Mouse (Mus musculus) forebrain, embryonic 13.5 days (tissue): ENCODE measurements around the gene Timm22. TPM values are rescaled to one million over a fixed set of nuclear protein-coding genes. Genes with fewer than 3 reads are reported as not detected.

Source experiments
- ATAC-seq: fragments of 200-750 bp; cut with Nextera tagmentation; 2 replicates; pipeline ENCODE4 v1.8.0; 2017
- H3K27ac ChIP-seq: fragments of 300-500 bp; sonication (generic); 2 replicates; pipeline ENCODE4 v1.5.1; 2015; ENCODE audit warnings: inconsistent platforms, mild to moderate bottlenecking, moderate library complexity
- H3K27me3 ChIP-seq: fragments of 300-500 bp; sonication (generic); 2 replicates; pipeline ENCODE4 v1.6.1; 2015; ENCODE audit warnings: mild to moderate bottlenecking, inconsistent platforms
- H3K36me3 ChIP-seq: fragments of 300-500 bp; sonication (generic); 2 replicates; pipeline ENCODE4 v1.6.1; 2015; ENCODE audit warnings: mild to moderate bottlenecking, inconsistent platforms; ENCODE audit not compliant: poor library complexity, severe bottlenecking
- H3K4me1 ChIP-seq: fragments of 300-500 bp; sonication (generic); 2 replicates; pipeline ENCODE4 v1.6.1; 2015; ENCODE audit warnings: inconsistent platforms
- H3K4me2 ChIP-seq: fragments of 300-500 bp; sonication (generic); 2 replicates; pipeline ENCODE4 v1.6.1; 2015; ENCODE audit warnings: inconsistent platforms, mild to moderate bottlenecking, moderate library complexity
- H3K4me3 ChIP-seq: fragments of 300-500 bp; sonication (generic); 2 replicates; pipeline ENCODE4 v1.5.1; 2015; ENCODE audit warnings: mild to moderate bottlenecking, inconsistent platforms
- H3K9ac ChIP-seq: fragments of 300-500 bp; sonication (generic); 2 replicates; pipeline ENCODE4 v1.6.1; 2015; ENCODE audit warnings: mild to moderate bottlenecking, inconsistent platforms
- H3K9me3 ChIP-seq: fragments of 300-500 bp; sonication (generic); replicated peaks from 2 replicates; pipeline ENCODE4 v1.6.1; 2016; ENCODE audit warnings: inconsistent platforms
- WGBS: fragments of 180-500 bp; shearing (Covaris S2); methylation state at CpG from one replicate; pipeline ENCODE4 v1.1.7; 2015; 5-methylcytosine and 5-hydroxymethylcytosine counted together
- polyA plus RNA-seq: library from polyadenylated mRNA; unstranded; fragments of >200 nt; fragmentation: Nextera tagmentation; extraction: Ambion mirVana; gene quantifications from 2 replicates; pipeline ENCODE4 v1.2.1, GENCODE M21; 2015

The Timm22 gene
- polyA plus RNA-seq, 1 experiment from 2014 or later: 104 TPM

- peak overlapping the region; percentile 25 for H3K27ac ChIP-seq
- H3K36me3 ChIP-seq: no peaks in the 10 kb centered on the region
- 75% methylated on average over 17 of the region's 17 CpGs for WGBS
Measured at GRCm38 (mm10) chr11:76374491-76375185, 32.1 kb upstream of the Timm22 start.

DNA sequence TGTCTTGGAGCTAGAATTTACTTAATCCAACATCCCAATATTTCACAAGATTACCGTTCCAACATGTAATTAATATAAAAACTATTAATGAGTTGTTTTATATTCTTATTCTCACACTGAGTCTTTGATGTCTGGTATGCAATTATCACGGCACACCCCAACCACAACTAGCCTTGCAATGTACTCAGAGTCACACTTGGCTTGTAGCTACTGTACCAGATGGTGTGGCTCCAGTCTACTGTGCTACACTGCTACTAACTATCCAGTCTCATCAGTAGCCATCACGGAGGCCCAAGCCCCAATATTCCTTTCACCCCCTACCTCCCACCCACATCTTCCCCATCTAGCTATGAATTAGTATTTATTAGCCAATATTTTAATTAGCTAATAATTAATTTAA lies 30.3 kb upstream of the Timm22 start:
- Histone ChIP-seq H3K27me3 (no peaks in the 10 kb centered on the region), H3K4me2 (no peak overlapping the region), H3K4me3 (no peak overlapping the region), H3K9ac (no peak overlapping the region), H3K27ac (no peak overlapping the region), H3K9me3 (no peaks in the 10 kb centered on the region), H3K36me3 (no peaks in the 10 kb centered on the region), H3K4me1 (peaks cover 35% of the 10 kb centered on the region)
- ATAC-seq: no peak
- WGBS: 77% methylated on average over 3 of the region's 3 CpGs

More at GRCm38 (mm10) chr11:76374491-76375185, 32.1 kb upstream of the Timm22 start:
- ATAC-seq: no peak
- H3K4me3 ChIP-seq: no peak overlapping the region
- H3K4me1 ChIP-seq: peaks cover 27% of the 10 kb centered on the region
- H3K9ac ChIP-seq: peak overlapping the region; percentile 30; the same call in 1 of the 2 replicates
- no peaks in the 10 kb centered on the region for H3K9me3 ChIP-seq
- no peak overlapping the region for H3K4me2 ChIP-seq
- H3K27me3 ChIP-seq: no peaks in the 10 kb centered on the region

DNA sequence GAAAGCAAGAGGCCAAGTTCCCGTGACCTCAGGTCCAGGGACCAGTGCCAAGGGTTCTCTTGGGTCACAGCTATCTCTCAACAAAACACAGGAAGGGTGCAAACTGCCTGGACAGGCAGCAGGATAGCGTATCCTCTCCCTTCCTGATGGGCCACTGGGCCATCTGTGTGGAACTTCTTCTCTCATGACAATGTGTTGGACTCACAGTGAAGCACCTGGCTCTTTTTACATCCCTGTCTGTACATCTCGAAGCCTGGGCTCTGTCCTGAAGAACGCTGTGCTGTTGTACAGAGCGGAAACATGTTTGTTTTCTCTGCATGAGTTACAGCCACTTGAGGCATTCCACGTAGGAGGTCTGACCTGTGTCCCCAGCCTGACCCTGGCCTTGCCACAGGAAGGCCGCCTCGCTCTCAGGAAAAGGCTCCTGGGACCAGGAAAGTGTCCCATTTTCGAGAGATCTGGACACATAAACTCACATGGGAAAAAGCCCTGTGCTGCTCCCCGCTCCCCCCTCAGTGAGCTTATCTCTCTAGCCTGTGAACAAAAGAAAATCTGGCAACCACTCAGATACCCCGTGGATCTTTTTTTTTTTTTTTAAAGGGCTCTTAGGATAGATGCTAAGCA lies 26.7 kb upstream of the Timm22 start:
- peaks cover 41% of the 10 kb centered on the region for H3K4me1 ChIP-seq
- H3K27me3 ChIP-seq: no peaks in the 10 kb centered on the region
- ATAC-seq: no peak
- no peak overlapping the region for H3K9ac ChIP-seq
- no peaks in the 10 kb centered on the region for H3K9me3 ChIP-seq
- H3K27ac ChIP-seq: no peak overlapping the region
- WGBS: 47% methylated on average over 11 of the region's 11 CpGs
- no peak overlapping the region for H3K4me2 ChIP-seq
- H3K36me3 ChIP-seq: no peaks in the 10 kb centered on the region
- H3K4me3 ChIP-seq: no peak overlapping the region

DNA sequence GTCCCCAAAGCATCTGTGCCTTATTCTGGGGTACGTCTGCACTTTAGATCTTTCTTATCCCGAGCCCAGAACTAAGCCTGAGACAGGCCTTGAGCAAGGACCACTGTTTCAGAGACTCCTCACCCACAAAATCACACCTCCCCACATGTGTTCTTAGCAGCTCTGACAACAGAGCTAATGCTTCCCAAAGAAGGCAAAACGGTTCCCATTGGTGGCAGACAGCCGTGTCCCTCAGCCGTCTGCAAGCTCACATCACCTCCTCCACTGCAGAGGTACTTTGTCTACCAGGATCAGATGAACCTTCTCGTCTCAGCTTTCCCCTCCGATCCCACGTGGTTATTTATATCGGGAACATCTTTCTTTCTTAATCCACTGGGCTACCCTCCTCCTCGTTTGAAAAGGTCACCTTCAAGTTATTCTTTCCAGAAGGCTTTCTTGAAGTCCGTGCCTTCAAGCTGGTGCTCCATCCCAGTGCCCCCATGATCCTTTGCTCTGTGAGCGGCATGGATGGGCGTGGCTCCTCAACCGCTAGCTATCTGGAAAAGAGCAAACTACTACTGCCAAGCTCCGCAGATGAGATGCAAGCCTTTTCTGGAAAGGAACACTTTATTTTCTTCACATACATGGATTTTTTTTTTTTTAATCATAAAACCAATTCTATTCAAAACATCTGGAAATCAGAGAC lies 25.4 kb upstream of the Timm22 start:
- no peak overlapping the region; the same call in 1 of the 2 replicates for H3K27ac ChIP-seq

GRCm38 (mm10) chr11:76382711-76383324 lies 23.9 kb upstream of the Timm22 start:
- H3K9ac ChIP-seq: 0 out of 2 replicates have a peak overlapping the region, but pooled peaks have one; percentile 16

More for the DNA sequence above, 25.4 kb upstream of the Timm22 start:
- H3K9me3 ChIP-seq: no peaks in the 10 kb centered on the region
- H3K27me3 ChIP-seq: no peaks in the 10 kb centered on the region
- no peak overlapping the region for H3K9ac ChIP-seq
- no peak overlapping the region for H3K4me2 ChIP-seq
- no peaks in the 10 kb centered on the region for H3K36me3 ChIP-seq
- H3K4me3 ChIP-seq: no peak overlapping the region
- 86% methylated on average over 15 of the region's 15 CpGs for WGBS
- no peak for ATAC-seq
- peaks cover 48% of the 10 kb centered on the region for H3K4me1 ChIP-seq

GRCm38 (mm10) chr11:76384307-76384706 lies 22.4 kb upstream of the Timm22 start:
- 13% methylated on average over 5 of the region's 5 CpGs for WGBS
- Histone ChIP-seq H3K9ac (0 out of 2 replicates have a peak overlapping the region, but pooled peaks have one; percentile 30), H3K27ac (peak overlapping the region; percentile 89), H3K4me3 (no peak overlapping the region), H3K36me3 (no peaks in the 10 kb centered on the region), H3K4me2 (peak overlapping the region; percentile 27; the same call in 1 of the 2 replicates), H3K9me3 (no peaks in the 10 kb centered on the region), H3K4me1 (peaks cover 63% of the 10 kb centered on the region), H3K27me3 (no peaks in the 10 kb centered on the region)
- no peak for ATAC-seq

More at GRCm38 (mm10) chr11:76382711-76383324, 23.9 kb upstream of the Timm22 start:
- ATAC-seq: no peak
- Histone ChIP-seq H3K36me3 (no peaks in the 10 kb centered on the region), H3K4me3 (no peak overlapping the region), H3K4me2 (peak overlapping the region; percentile 31), H3K27me3 (no peaks in the 10 kb centered on the region), H3K4me1 (peaks cover 48% of the 10 kb centered on the region), H3K27ac (peak overlapping the region; percentile 89), H3K9me3 (no peaks in the 10 kb centered on the region)
- 7% methylated on average over 13 of the region's 13 CpGs for WGBS

DNA sequence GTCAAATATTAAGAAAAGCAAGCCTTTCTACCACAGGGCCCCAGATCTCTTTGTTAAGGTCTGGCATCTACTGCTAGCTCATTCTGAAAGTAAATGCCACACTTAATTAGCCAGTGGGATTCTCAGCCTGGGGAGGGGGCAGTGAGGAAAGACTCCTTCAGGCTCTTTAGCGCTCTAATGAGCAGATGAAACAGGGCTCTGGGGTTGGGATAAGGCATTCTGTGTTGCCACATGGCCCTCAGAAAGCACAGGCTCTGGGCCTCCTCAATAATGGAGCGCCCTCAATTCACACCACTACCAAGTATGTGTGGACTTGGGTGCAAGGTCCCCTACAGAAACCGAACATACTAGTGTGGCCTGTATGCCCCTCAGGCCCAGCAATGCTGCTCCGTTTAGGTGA lies 21.7 kb upstream of the Timm22 start:
- Histone ChIP-seq H3K4me2 (peak overlapping the region; percentile 27), H3K9me3 (no peaks in the 10 kb centered on the region), H3K27ac (peak overlapping the region; percentile 89), H3K36me3 (no peaks in the 10 kb centered on the region), H3K27me3 (no peaks in the 10 kb centered on the region), H3K4me3 (no peak overlapping the region), H3K9ac (no peak overlapping the region), H3K4me1 (peaks cover 65% of the 10 kb centered on the region)
- WGBS: 6% methylated on average over 4 of the region's 4 CpGs
- ATAC-seq: peak; percentile 66

- peak overlapping the region; percentile 27; the same call in 1 of the 2 replicates for H3K4me2 ChIP-seq
- H3K9ac ChIP-seq: 0 out of 2 replicates have a peak overlapping the region, but pooled peaks have one; percentile 21
- H3K4me1 ChIP-seq: peaks cover 59% of the 10 kb centered on the region
- no peaks in the 10 kb centered on the region for H3K27me3 ChIP-seq
- peak overlapping the region; percentile 89 for H3K27ac ChIP-seq
- 0 out of 2 replicates have a peak, but pooled peaks cover 1% of the 10 kb centered on the region for H3K36me3 ChIP-seq
- no peaks in the 10 kb centered on the region for H3K9me3 ChIP-seq
- ATAC-seq: no peak
- H3K4me3 ChIP-seq: no peak overlapping the region
- 5% methylated on average over 3 of the region's 3 CpGs for whole genome bisulfite sequencing
Measured at GRCm38 (mm10) chr11:76385746-76386145, 21.0 kb upstream of the Timm22 start.

- 0 out of 2 replicates have a peak, but pooled peaks cover 5% of the 10 kb centered on the region for H3K36me3 ChIP-seq
- no peaks in the 10 kb centered on the region; the same call in 1 of the 2 replicates for H3K9me3 ChIP-seq
- H3K4me2 ChIP-seq: no peak overlapping the region
- no peaks in the 10 kb centered on the region for H3K27me3 ChIP-seq
- peaks cover 59% of the 10 kb centered on the region for H3K4me1 ChIP-seq
- no peak overlapping the region for H3K4me3 ChIP-seq
- no peak overlapping the region for H3K27ac ChIP-seq
- no peak overlapping the region for H3K9ac ChIP-seq
- ATAC-seq: no peak
- 66% methylated on average over 1 of the region's 1 CpGs for WGBS
Measured at GRCm38 (mm10) chr11:76387097-76387496, 19.7 kb upstream of the Timm22 start.

- H3K9me3 ChIP-seq: no peaks in the 10 kb centered on the region; the same call in 1 of the 2 replicates
- H3K4me3 ChIP-seq: no peak overlapping the region
- H3K27ac ChIP-seq: 0 out of 2 replicates have a peak overlapping the region, but pooled peaks have one; percentile 14
- 0 out of 2 replicates have a peak, but pooled peaks cover 5% of the 10 kb centered on the region for H3K36me3 ChIP-seq
- ATAC-seq: peak; percentile 48; the same call in 1 of the 2 replicates
- H3K27me3 ChIP-seq: no peaks in the 10 kb centered on the region
- peaks cover 43% of the 10 kb centered on the region for H3K4me1 ChIP-seq
- peak overlapping the region; percentile 36 for H3K4me2 ChIP-seq
- 4% methylated on average over 7 of the region's 7 CpGs for WGBS
- H3K9ac ChIP-seq: no peak overlapping the region
Measured at GRCm38 (mm10) chr11:76388711-76389110, 18.0 kb upstream of the Timm22 start.

DNA sequence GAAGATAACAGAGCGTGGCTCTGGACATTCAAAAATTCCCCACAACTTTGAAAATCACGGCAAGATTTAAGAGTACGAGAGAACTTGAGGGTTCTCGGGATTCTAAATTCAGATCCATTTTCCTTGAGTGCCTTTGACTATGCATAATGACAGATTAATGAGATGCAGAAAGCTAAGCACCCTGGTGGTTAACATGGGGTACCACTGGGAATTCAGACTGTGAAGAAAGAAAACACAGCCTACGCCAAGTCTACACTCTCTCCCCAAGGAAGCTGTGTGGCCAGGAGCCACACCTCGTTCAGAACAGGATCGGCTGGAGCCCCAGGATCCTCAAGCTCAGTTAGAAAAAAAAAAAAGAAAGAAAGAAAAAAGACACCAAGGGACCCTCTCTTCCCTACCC lies 14.2 kb upstream of the Timm22 start:
- Histone ChIP-seq H3K9me3 (no peaks in the 10 kb centered on the region; the same call in 1 of the 2 replicates), H3K27me3 (no peaks in the 10 kb centered on the region), H3K4me1 (peaks cover 42% of the 10 kb centered on the region), H3K27ac (no peak overlapping the region), H3K36me3 (0 out of 2 replicates have a peak, but pooled peaks cover 5% of the 10 kb centered on the region), H3K4me2 (no peak overlapping the region), H3K4me3 (no peak overlapping the region), H3K9ac (no peak overlapping the region)
- ATAC-seq: no peak
- WGBS: 81% methylated on average over 7 of the region's 7 CpGs
